Comparison of ENCODE assay signal across 18 mouse cellular contexts in genomic region chr10:75307130-75307529, GRCm38 (mm10).
"Had no signal": no experiment of that assay in that cellular context is flagged by ENCODE, and none has a peak within 500 bp of the region (broad histone marks: within the 10 kb centered on the region; RNA-seq: fewer than 3 reads in every experiment).

No protein-coding gene starts in this region.

- H3K9me3 ChIP-seq: megakaryocyte, embryonic 14.5 days; midbrain, embryonic 10.5 days; midbrain, embryonic 12.5 days; neural tube, embryonic 13.5 days; neural tube, embryonic 15.5 days; stomach, embryonic 15.5 days had no signal

- DNase-seq: lung, embryonic 14.5 days; lung, postnatal 10 days; midbrain, embryonic 14.5 days; retina, postnatal 1 day; right cerebral cortex, adult 18-20 months; right cerebral cortex, postnatal 25 days; thymus, adult 2 months; thymus, postnatal 25 days; thymus, postnatal 4 days had no signal

- H3K9ac ChIP-seq: lung, embryonic 14.5 days; midbrain, embryonic 12.5 days; neural tube, embryonic 13.5 days; neural tube, embryonic 15.5 days; stomach, embryonic 15.5 days had no signal

- H3K4me2 ChIP-seq: lung, embryonic 14.5 days; midbrain, embryonic 12.5 days; neural tube, embryonic 13.5 days; neural tube, embryonic 15.5 days; stomach, embryonic 15.5 days had no signal

- H3K27ac ChIP-seq: midbrain, embryonic 10.5 days; midbrain, embryonic 12.5 days; neural tube, embryonic 13.5 days; neural tube, embryonic 15.5 days; stomach, embryonic 15.5 days; stomach, postnatal 0 days had no signal

- H3K27me3 ChIP-seq: megakaryocyte, embryonic 14.5 days; midbrain, embryonic 12.5 days; neural tube, embryonic 13.5 days; neural tube, embryonic 15.5 days; stomach, embryonic 15.5 days had no signal

- ATAC-seq: midbrain, embryonic 16.5 days had no signal

- H3K4me3 ChIP-seq: megakaryocyte, embryonic 14.5 days; midbrain, embryonic 10.5 days; midbrain, embryonic 12.5 days; myocyte; neural tube, embryonic 13.5 days; neural tube, embryonic 15.5 days; stomach, embryonic 15.5 days had no signal

- H3K4me1 ChIP-seq: midbrain, embryonic 12.5 days; stomach, embryonic 15.5 days had no signal
